Mouse (Mus musculus): Measurements from ENCODE around the gene Psmd5.

Psmd5 gene

DNA sequence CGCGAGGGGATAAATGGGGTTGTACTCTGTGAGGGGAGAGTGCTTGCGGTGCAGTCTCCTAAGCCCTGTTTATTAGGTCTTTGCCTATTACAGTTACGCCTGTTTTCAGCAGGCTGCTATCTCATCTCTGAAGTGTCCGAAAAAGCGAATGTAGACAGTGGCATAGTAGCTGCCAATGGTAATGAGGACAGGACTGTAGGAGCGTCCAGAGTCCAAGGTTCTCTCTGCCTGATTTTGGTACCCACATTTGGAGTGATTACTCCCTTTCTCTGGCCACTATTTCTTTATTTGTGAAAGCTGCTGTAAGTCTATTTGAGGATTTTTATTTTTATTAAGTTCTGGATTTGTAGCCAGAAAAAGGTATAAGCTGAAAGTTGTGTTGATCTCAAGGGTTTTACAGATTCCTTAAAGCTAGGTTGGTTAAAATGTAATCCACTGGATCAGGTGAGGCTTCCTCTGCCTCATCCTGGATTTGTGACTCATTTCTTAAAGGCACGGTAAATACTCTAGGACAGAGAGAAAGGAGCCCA is at the start of gene Psmd5:
TSS of gene Psmd5 (minus strand) at position 153 of the 530 bp plus-strand sequence.
- DNase-seq (ENCODE audit: low spot score in 2 of 2) = no peak

DNA sequence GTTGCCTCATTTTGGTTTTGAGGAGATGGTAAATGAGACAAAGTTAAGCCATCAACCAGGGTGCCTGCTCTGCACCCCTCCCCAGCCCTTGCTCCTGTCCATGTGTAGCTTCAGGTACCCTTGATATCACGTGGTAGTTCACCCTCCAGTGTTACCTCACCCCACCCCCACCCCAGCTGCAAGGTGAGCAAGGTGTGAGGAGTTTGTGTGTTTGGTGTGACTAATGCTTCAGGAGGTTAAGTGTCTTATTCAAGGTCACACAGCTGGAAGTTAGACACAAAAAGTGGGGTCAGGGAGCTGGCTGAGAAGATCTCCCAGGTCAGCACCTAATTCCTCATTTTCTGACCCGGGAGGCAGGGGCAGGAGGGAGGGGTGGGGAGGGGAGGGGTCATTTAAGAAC is 48.0 kb upstream of the Psmd5 start:
- DNase-seq (ENCODE audit: low spot score in 2 of 2) = no peak

DNA sequence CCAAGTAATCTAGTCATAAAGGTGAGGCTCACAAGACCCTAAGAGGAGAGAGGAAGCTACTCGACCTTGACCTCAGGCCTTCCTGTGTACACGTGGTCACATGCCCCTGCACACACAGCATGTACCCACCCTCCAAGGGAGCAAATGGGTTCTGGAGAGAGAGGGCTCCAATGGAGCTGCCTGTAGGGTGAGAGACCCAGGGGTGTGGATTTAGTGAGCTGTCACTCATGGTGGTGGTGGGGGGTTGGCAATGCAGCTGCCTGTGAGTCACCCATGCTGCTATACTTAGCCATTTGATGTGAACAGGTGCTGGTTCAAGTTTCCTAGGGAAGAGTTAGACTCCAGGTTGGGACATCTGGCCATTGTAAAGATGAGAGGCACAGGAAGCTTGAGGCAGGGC is 45.4 kb upstream of the Psmd5 start:
- no peak for DNase-seq (ENCODE audit: low spot score in 2 of 2)

DNA sequence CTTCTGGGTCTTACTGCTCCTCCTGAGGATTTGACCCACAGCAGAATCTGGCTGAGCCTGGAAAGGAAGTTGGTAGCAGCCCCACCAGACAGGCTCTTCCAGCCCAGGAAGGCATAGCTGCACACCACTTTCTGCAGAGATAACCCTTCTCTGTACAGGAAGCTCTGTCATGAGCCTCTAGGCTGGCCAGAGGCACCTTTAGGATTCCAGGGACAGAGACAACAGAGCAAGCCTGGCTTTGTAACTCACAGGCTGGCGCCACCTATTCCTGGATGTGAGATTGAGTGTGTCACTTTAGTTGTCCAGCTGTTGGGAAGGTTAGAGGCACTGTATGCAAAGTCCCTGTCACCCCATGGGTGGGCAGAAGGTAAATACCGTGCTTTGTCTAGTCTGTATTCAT is 40.3 kb upstream of the Psmd5 start:
- no peak for DNase-seq (ENCODE audit: low spot score in 2 of 2)

DNA sequence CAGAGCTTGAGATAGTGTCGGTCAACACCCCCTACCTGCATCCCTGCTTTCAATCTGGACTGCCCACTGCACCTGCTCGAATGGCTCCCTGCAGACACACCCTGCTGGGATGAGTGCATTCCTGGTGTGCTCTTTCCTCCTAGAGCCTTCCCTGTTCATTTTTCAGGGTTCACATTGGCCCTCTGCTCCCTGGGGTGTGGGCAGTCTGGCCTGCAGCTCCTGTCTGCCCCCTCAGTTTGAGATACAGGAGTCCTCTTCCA is 40.0 kb upstream of the Psmd5 start:
- DNase-seq (ENCODE audit: low spot score in 2 of 2) = no peak

DNA sequence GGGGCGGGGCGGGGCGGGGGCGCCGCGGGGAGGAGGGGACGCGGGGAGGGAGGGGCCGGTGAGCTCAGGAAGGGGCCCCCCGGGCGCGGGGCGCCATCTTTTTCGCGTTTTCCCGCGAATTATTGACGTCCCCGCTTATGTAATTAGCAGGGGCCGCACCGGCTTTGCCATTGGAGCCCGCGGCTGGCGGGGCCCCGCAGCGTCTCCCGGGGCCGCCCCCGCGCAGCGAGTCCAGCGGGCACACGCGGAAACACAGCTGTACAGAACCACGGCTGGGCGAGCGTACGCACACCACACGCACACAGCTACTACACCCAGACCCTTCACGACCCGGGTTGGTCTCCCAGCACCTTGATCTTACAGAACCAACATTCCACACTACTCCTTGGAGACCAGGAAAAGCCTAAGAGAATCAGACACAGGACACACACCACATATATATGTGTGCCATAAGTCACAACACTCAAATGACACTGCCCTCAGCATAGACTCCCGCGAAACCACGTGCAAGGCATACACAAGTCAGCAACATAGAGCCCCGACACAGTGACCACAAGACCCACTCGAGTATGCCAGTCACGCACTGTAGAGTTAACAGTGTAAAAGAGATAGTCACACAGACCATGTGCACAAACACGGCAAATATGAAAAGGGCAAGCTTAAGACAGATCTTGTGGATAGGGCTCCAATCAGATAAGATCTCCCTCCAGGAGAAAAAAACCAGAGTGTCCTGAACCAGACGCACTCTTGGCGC is 39.5 kb upstream of the Psmd5 start:
- DNase-seq (ENCODE audit: low spot score in 2 of 2) = no peak

DNA sequence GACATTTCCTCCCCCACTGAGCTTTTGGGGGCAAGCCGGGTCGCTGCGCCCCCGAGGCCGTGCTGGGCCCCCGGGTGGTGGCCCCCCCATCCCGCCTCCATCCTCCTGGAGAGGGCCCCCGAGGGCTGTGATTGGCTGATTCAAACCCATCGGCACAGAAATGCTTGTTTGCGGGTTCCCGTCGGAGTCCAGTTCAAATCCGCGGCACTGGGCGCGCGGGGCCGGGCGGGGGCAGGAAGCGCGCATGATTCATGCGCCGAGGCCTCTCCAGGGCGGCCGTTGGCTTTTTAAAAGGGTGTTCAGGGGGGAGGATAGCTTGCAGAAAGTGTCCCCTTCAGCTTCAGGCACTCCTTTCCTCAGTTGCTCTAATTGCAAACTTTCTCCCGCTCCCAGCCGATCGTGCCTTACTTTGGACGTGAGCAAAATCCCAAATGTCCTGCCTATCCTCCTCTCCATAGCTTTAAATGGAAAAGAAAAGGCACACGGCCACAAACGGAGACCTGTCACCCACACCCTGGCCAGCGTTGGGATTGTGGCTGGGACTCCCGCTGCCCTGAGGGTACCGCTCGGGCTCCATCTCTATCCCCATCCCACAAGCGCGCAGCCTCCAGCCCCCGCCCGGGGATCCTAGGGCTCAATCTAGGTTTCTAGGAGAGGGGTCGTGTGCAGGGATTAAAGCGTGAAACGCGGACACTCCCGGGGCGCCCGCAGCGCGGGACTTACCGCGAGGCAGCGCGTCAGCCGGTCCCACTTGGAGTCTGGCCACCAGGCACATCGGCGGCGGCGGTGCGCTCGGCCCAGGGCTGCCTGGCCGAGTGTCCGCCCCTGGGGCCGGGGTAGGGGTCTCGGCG is 38.7 kb upstream of the Psmd5 start, which contains the start of gene Phf19:
TSS of gene Phf19 (minus strand) at position 809 of the 851 bp plus-strand sequence.
- DNase-seq (ENCODE audit: low spot score in 2 of 2) = no peak

DNA sequence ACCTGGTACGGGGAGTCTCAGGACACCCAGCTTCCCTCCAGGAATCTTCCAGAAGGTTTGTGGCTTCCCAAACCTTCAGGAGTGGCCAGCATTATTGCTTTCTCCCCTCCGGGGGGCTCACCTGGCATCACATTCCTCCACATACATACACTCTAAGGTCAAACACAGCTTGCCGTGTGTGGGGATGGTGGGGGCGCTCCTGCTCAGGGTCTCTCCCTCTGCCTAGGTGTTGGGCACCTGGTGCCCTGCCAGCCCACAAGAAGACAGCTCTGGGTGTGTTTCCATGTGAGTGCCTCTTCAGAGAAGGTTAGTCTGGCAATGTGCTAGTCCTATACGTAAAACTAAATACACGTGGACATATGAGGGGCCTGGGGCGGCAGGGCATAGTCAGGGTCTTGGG is 37.8 kb upstream of the Psmd5 start:
- DNase-seq (ENCODE audit: low spot score in 2 of 2) = no peak

DNA sequence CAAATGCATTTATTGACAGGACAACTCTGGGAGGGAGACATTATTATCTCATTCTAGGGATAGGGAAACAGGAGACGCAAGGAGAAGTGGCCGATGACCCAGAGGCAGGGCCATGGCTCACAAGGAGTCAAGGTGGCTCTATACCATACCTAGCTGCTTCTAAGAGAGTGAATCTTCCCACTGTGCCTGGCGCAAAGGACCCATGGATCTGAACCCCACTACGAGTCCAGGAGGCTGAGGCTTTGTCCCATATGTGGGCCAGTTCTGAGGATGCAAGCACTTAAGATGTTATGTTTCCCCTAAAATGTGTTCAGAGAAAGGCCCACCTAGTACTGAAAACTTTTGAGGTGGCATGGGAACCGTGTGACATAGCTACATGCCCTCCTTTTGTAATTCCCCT is 37.1 kb upstream of the Psmd5 start:
- DNase-seq (ENCODE audit: low spot score in 2 of 2) = no peak

DNA sequence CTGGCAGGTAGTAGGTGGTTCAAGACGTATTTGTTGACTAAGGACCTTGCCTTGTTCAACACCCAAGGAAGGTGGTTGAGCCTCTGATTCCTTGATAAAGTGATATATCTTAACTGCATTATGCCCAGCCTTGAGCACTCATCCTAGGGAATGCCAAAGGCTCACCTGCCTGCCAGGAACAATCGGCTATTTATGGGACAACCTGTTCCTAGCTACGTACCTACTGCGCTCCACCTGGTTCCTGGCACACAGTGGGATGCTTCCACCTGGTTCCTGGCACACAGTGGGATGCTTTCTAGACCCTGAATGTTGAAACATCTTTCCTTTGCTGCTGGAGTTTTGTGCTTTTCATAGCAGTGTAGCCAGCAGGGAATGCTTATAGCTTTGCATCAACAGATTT is 35.0 kb upstream of the Psmd5 start:
- DNase-seq (ENCODE audit: low spot score in 2 of 2) = no peak

DNA sequence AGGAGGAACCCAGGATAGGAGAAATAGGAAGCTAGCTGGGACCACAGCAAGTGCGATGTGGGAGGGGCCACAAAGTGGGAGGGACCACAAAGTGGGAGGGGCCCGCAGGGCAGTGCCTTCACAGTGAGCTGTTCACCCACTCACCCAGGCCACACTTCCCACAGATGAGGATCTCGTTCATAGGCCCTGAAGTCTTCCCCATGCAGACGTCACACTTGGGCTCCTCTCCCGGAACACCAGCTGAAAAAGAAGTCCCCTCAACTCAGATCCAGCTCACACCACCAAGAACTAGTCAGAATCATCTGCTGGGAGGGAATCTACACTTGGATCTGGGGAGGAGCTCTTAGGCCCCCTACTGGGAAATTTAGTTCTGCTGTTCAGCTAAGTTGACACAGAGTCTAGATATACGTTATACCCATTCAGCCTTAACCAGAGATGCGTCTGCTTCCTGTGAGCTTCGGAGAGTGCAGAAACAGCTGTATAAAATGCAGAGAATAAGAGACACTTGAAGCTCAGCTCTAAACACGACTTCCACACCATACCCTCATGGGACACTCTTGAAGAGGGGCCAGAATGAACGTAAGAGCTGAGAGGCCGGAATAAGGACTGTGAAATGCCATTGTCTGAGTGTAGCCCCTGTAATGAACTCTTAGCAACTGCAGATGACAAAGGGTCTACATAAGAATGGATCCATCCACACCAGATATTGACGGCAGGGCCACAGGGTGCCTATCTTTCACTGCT is 32.3 kb upstream of the Psmd5 start:
- DNase-seq (ENCODE audit: low spot score in 2 of 2) = peak in 1 of 2 experiments; percentile 39

DNA sequence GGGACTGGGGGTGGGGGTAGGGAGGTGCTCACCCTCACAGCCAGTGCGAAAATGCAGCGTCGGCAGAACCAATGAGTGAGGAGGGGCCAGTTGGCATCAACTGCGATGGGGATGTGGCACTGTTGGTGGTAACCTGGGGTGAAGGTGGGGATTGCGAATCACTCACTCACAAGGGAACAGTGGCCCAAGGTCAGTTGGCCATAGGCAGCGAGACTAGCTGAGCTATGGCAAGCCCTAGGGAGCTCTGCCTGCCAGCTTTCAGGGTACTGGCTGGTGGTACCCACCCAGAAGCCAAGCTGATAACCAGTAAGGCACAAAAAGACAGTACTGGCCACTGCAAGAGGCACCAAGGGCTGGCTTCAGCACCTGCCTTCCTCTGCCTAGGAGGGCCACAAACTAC is 31.7 kb upstream of the Psmd5 start:
- DNase-seq (ENCODE audit: low spot score in 2 of 2) = no peak

DNA sequence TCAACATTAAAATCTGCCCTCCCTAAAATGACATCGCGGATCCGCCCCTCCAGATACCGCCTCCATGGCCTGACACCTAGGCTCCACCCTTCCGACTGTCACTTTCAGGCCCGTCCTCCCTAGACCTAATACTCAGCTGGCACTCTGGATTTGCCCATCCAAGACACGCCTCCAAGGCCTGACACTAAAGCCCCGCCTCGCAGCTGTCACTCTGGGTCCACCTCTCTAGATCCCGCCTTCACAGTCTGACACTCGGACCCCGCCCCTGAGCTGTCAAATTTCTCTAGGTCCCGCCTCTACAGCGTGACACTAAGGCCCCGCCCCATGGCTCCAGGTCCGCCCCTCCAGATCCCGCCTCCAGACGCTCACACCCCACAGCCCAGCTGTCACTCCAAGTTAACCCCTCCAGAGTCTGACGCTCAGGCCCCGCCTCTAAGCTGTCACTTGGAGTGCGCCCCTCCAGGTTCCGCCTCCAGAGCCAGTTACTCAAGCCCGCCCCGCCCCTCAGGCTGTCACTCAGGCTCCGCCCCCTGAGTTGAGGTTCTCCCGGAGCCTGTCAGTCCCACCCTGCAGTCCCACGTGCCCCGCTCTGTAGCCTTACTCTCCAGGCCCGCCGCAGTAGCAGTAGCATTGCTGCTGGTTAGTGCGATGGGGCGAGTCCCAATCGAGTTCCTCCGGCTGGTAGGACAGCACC is 30.2 kb upstream of the Psmd5 start:
- peak; percentile 96 to 99 for DNase-seq (ENCODE audit: low spot score in 2 of 2)

DNA sequence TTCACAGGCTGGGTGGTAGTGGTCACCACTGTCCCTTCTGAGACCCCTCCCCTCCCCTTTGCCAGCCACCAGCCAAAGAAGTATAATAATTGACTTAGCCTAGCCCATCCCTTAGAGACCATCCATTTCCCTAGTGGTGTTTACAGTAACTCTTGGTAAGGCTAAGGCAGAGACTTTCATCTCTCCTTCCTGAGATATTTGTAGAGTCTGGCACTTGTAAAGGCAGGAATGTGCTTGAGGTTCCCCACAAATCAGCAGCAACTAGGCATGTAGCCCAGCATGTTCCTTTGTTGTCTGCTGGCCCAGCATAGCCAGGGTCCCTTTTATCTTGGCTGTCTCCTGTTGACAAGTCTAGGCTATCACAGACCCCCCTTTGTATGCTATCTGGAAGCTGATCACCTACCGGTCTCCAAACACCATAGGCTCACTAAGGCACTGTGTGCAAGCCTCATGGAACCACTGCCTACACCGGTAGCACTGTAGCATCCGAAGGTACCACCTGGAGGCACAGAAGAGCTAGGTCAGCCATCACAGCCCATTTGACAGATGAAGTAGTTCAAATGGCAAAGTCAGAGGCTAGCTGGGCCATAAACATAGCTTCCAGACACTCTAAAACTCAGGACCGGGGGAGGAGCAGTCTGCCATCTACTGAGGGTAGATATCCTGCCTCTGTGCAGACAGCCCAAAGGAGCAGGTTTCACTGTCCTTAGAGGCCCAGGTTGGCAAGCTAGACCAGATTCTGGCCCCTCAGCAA is 29.1 kb upstream of the Psmd5 start:
- DNase-seq (ENCODE audit: low spot score in 2 of 2) = no peak

DNA sequence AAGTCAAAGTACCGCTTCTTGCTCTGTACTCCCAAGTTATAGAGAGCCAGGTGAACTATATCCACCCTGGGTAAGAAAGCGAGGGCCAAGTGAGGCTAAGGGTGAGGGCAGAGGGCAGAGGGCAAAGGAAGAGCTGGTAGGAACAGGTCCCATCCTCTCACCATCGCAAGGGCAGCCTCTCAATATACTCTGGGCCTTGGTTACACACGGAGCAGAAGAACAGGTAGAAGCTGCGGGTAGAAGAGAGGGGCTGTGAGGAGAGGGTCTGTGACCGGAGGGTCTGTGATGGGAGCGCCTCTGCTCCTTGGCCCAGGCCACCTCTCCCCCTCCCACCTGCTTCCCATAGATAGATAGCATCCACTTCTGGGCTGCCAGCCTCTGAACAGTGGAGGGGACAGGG is 28.4 kb upstream of the Psmd5 start:
- DNase-seq (ENCODE audit: low spot score in 2 of 2) = no peak

DNA sequence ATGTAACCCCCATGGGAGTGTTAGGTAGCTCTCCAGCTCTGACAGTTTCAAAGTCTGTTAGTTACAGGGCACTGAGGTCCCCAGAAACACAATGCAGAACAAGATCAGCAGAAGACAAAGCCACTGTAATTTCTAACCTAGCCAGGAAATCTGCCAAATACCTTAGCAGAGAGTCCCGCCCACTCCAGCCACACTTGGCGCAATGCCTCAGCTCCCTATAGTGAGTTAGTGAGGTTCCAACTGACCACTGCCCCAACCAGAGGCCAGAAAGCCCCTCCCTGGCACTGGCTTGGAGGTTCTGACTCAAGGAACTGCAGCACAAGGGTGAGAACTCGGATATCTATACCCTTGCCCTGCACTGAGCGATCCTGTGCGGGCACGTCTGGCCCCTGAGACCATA is 28.0 kb upstream of the Psmd5 start:
- DNase-seq (ENCODE audit: low spot score in 2 of 2) = no peak

DNA sequence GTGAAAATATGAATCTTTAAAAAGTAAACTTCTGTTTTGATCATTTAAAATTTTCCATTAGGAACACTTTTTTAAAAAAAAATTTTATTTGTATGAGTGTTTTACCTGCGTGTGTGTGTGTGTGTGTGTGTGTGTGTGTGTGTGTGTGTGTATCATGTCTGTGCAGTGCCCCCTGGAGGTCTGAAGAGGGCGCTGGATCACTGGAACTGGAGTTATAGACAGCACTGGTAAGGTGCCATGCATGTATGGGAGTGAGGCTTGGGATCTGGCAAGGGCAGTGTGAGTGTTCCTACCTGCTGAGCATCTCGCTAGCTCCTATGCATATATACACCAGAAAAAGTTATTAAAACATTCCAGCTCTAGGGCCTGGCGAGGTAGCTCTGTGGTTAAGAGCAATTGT is 27.0 kb upstream of the Psmd5 start:
- DNase-seq (ENCODE audit: low spot score in 2 of 2) = no peak

DNA sequence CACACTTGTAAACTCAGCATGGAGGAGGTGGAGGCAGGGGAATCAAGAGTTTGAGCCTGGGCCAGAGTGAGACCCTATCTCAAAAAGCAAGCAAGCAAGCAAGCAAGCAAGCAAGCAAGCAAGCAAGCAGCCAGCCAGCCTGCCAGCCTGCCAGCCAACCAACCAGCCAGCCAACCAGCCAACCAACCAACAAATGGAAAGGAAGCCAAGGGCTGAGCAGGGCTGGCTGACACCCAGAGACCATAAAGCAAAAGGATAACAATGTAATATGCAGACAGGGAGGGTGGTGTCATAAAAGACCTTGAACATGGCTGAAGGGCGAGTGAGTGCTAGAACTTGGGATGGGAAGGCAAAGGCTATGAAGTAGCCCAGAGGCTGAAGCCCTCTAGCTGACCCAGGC is 25.6 kb upstream of the Psmd5 start:
- DNase-seq (ENCODE audit: low spot score in 2 of 2) = no peak

DNA sequence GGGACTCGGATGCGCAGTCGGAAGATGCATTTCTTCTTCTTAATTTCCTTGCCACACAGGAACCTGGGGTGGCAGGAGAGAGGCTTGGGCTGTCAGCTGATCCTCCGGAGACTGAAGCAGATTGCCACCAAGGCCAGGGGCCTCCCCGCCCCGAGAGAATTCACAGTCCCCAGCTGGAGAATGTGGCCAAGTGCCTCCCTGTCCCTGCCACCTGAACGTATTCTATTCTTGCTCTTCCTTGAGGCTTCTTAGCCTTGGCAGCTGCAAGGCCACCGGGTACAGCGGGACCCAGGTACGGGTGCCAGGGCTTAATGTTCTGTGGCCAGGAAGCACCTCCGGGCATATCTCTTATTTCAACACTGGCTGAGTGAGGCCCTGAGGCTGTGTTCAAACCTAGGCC is 24.9 kb upstream of the Psmd5 start:
- no peak for DNase-seq (ENCODE audit: low spot score in 2 of 2)

DNA sequence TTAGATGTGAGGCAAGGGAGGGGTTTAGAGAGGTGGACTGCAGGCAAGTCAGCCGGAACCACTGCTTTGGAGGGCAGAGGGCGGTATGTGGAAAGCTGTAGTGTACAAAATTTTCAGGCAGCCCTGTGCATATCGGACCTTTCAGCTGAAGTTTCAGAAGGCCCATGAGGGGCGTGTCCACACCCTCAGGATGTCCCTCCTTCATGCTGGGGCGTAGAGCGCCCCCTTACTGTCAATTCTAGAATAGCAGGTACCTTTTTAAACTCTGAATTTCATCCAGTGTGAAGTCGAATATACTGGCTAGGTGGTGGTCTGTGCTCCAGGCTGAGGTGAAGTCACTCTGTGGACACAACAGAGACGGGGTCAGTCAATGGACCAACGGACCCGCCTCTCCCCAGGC is 23.1 kb upstream of the Psmd5 start:
- no peak for DNase-seq (ENCODE audit: low spot score in 2 of 2)

DNA sequence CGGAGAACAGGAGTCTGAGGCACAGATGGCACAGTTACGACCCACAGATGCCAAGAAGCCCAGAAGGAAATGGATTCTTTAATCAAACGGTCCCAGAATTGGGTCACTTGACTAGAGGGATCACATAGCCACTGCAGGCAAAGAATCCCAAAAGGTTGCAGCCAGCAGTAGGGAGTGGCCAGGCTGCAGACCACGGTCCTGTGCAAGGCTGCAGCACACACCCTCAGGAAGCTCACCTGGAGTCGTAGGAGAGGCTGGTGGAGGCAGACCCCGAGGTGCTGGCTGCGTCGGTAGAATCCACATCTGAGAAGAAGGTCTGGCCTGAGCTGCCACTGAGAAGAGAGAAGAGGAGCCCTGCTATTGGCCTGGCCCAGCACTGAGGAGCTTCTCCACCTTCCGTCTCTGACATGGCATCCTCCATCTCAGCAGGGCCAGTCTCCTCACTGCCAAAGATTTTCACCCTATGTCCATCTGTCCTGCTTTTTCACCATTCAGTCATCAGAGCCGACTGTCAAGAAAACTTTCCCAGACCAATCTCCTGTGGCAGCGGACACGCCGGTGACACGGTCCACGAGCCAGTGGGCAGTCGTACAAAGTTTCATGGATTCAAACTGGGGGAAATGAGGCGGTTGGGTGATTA is 22.2 kb upstream of the Psmd5 start:
- DNase-seq (ENCODE audit: low spot score in 2 of 2) = no peak

Data from frontal cortex, postnatal 14 days (tissue).